Mouse (Mus musculus) heart, embryonic 16.5 days (tissue): ENCODE measurements around the gene Gm20481. TPM values are rescaled to one million over a fixed set of nuclear protein-coding genes. Genes with fewer than 3 reads are reported as not detected.
A peak's percentile ranks its signal among the peaks of the same experiment; 100 is the strongest.
"Not testable (repeated sequence)": the region's sequence is repeated elsewhere in the genome, so short reads cannot be mapped to it uniquely, and the experiment has no call there.

ENCODE experiments used
- ATAC-seq: fragments of 200-750 bp; cut with Nextera tagmentation; replicated peaks from 2 replicates; pipeline ENCODE4 v1.8.0; 2017; ENCODE audit warnings: moderate number of reproducible peaks; ENCODE audit not compliant: insufficient read depth, low FRiP score; ENCODE audit errors: extremely low read depth
- H3K27ac ChIP-seq: fragments of 300-500 bp; sonication (generic); 2 replicates; pipeline ENCODE4 v1.5.1; 2014; ENCODE audit warnings: mild to moderate bottlenecking, low read length, control low read depth, moderate library complexity
- H3K27me3 ChIP-seq: fragments of 300-500 bp; sonication (generic); 2 replicates; pipeline ENCODE4 v1.6.1; 2014; ENCODE audit warnings: low read length, mixed read lengths; ENCODE audit not compliant: control insufficient read depth, insufficient read depth
- H3K36me3 ChIP-seq: fragments of 300-500 bp; sonication (generic); 2 replicates; pipeline ENCODE4 v1.6.1; 2014; ENCODE audit not compliant: control insufficient read depth, insufficient read depth
- H3K4me1 ChIP-seq: fragments of 300-500 bp; sonication (generic); 2 replicates; pipeline ENCODE4 v1.6.1; 2014; ENCODE audit warnings: low read length, mixed read lengths; ENCODE audit not compliant: control insufficient read depth, insufficient read depth
- H3K4me2 ChIP-seq: fragments of 300-500 bp; sonication (generic); 2 replicates; pipeline ENCODE4 v1.6.1; 2014; ENCODE audit warnings: low read depth, mild to moderate bottlenecking, control low read depth, low read length
- H3K4me3 ChIP-seq: fragments of 300-500 bp; sonication (generic); 2 replicates; pipeline ENCODE4 v1.5.1; 2014; ENCODE audit warnings: mild to moderate bottlenecking, control low read depth, low read length
- H3K9ac ChIP-seq: fragments of 300-500 bp; sonication (generic); 2 replicates; pipeline ENCODE4 v1.6.1; 2014; ENCODE audit warnings: low read length, control low read depth
- H3K9me3 ChIP-seq: fragments of 300-500 bp; sonication (generic); replicated peaks from 2 replicates; pipeline ENCODE4 v1.6.1; 2016; ENCODE audit warnings: low read length; ENCODE audit not compliant: control insufficient read depth
- WGBS: fragments of 180-500 bp; shearing (Covaris S2); extraction: QIAGEN DNeasy Blood & Tissue Kit; methylation state at CpG from one replicate; pipeline ENCODE4 v1.1.7; 2014; 5-methylcytosine and 5-hydroxymethylcytosine counted together
- polyA plus RNA-seq: library from polyadenylated mRNA; unstranded; fragments of >200 nt; fragmentation: Nextera tagmentation; extraction: Ambion mirVana; gene quantifications from 2 replicates; pipeline ENCODE4 v1.2.1, GENCODE M21; 2015

The Gm20481 gene
- polyA plus RNA-seq, 1 experiment from 2014 or later = not detected

DNA sequence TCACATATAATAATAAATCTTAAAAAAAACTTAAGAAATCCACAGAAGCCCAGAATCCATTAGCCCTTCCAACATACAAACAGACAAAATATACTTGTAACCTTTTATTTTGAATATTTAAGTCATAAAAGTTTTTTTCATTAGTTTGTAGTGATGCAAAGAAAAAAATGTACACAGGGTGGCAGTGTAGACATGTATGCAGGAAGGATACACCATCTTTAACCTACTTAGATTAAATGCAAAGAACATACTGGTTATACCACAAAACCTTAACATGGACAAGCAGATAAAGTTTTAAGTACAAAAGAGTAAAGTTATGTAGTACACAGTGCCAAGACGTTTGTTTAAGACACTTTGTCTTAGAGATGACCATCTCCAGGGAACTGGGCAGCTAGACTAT, 13.4 kb upstream of the Gm20481 start:
- 28% methylated on average over 1 of the region's 1 CpGs for WGBS
- no peak for ATAC-seq
- no peaks in the 10 kb centered on the region for H3K9me3 ChIP-seq
- no peak overlapping the region for H3K9ac ChIP-seq
- no peaks in the 10 kb centered on the region for H3K27me3 ChIP-seq
- H3K4me1 ChIP-seq = peaks cover 6% of the 10 kb centered on the region
- no peak overlapping the region for H3K4me3 ChIP-seq
- H3K27ac ChIP-seq = no peak overlapping the region
- H3K4me2 ChIP-seq = no peak overlapping the region
- no peaks in the 10 kb centered on the region for H3K36me3 ChIP-seq

DNA sequence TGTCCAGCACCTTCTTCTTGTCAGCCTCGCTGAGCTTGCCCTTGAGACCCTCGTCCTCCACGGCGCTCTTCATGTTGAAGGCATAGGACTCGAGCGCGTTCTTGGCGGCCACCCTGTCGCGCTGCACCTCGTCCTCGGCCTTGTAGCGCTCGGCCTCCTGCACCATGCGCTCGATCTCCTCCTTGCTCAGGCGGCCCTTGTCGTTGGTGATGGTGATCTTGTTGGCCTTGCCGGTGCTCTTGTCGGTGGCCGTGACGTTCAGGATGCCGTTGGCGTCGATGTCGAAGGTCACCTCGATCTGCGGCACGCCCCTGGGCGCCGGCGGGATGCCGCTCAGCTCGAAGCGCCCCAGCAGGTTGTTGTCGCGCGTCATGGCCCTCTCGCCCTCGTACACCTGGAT, 12.4 kb upstream of the Gm20481 start:
- not testable (repeated sequence) for H3K27me3 ChIP-seq, H3K27ac ChIP-seq, H3K4me2 ChIP-seq, H3K36me3 ChIP-seq, H3K9ac ChIP-seq, H3K9me3 ChIP-seq, H3K4me1 ChIP-seq, ATAC-seq
- 12% methylated on average over 33 of the region's 40 CpGs for WGBS
- 0 out of 2 replicates have a peak overlapping the region, but pooled peaks have one; percentile 8 for H3K4me3 ChIP-seq

DNA sequence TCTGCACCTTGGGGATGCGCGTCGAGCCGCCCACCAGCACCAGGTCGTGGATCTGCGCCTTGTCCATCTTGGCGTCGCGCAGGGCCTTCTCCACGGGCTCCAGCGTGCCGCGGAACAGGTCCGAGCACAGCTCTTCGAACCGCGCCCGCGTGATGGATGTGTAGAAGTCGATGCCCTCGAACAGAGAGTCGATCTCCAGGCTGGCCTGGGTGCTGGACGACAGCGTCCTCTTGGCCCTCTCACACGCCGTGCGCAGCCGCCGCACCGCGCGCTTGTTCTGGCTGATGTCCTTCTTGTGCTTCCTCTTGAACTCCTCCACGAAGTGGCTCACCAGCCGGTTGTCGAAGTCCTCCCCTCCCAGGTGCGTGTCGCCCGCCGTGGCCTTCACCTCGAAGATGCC, 11.7 kb upstream of the Gm20481 start:
- not testable (repeated sequence) for ATAC-seq, H3K9ac ChIP-seq, H3K36me3 ChIP-seq, H3K4me3 ChIP-seq, H3K27ac ChIP-seq, H3K27me3 ChIP-seq, H3K9me3 ChIP-seq, H3K4me2 ChIP-seq, H3K4me1 ChIP-seq
- WGBS = 24% methylated on average over 29 of the region's 40 CpGs

DNA sequence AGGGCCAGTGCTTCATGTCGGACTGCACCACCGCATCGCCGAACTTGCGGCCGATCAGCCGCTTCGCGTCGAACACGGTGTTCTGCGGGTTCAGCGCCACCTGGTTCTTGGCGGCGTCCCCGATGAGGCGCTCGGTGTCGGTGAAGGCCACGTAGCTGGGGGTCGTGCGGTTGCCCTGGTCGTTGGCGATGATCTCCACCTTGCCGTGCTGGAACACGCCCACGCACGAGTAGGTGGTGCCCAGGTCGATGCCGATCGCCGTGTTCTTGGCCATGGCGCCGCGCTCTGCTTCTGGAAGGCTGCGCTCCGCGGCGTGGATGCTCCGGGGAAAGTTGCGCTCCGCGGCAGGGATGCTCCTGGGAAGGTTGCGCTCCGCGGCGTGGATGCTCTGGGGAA, 11.0 kb upstream of the Gm20481 start:
- H3K4me1 ChIP-seq, H3K9me3 ChIP-seq, H3K27ac ChIP-seq, H3K9ac ChIP-seq, H3K36me3 ChIP-seq, H3K27me3 ChIP-seq: not testable (repeated sequence)
- ATAC-seq = 0 out of 2 replicates have a peak, but pooled peaks have one; percentile 2
- H3K4me2 ChIP-seq = peak overlapping the region; percentile 81
- WGBS = under 1% methylated on average over 26 of the region's 47 CpGs
- H3K4me3 ChIP-seq = peak overlapping the region; percentile 62

DNA sequence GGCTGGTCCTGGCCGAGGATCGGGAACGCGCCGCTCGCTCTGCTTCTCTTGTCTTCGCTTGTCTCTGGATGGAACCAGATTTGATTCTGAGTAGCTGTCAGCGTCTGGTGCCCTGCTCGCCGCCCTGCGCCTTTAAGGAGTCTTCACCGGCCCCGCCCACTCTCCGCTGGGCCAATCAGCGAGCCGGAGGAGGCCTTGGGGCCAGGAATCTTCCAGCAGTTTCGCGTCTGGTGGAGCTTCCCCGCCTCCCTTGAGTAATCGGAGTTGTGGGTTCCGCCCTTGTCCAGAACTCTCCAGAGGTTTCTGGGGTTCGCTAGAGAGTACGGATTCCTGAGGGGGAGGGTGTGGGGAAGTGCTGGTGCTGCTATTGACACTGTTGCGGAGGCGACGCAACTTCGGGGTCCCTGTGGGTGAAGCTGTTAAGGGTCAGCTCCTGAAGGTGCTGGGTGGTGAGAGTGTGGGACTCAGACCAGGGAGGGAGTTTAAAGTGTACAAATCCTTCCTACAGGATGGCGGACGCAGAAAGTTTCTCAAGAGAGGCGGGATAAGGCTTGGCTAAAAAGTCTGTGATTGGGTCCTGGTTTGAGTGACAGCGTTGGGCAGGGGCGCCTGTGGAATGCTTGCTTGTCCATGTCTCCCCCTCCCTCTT, 10.5 kb upstream of the Gm20481 start, which contains the start of gene Hspa1b:
TSS of gene Hspa1b (minus strand) at position 109 of the 649 bp plus-strand sequence.
- not testable (repeated sequence) for H3K4me1 ChIP-seq, H3K27me3 ChIP-seq, H3K36me3 ChIP-seq, H3K9me3 ChIP-seq
- Histone ChIP-seq H3K4me3 (peak within 1 kb of the TSS; percentile 62), H3K27ac (peak within 1 kb of the TSS; percentile 95), H3K4me2 (peak within 1 kb of the TSS; percentile 81), H3K9ac (peak within 1 kb of the TSS; percentile 72)
- peak; percentile 90 for ATAC-seq
- WGBS = under 1% methylated on average over 29 of the region's 32 CpGs

DNA sequence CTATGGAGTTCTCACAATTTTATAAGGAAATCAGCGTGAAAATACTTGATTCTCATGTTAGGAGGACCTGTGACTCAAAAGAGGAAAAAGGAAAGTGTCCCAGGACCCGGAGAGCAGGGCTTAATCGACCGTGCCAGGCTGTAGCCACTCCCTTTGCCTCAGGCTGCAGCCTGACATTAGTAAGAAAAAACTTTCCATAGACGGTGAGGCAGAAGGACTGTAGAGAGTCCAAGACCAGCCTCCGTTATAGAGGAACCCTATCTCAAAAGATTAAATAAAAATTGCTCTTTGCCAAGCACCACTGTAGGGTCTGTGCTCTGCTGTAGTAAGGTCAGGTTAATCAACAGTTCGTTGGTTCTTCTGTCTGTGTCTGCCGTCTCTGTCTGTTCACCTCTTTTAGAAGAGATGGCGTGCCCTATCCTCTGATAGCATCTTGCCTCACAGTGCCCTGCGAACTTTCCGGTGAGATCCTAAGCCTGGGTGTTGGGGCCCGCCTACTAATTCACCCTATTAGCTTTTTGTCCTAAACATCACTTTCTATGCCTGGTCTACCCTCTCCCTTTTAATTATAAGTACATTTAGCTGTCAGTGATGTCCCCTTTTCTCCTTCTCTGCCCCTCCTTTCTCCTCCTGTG, 9.7 kb upstream of the Gm20481 start:
- Histone ChIP-seq H3K36me3 (no peaks in the 10 kb centered on the region), H3K27ac (peak overlapping the region; percentile 95), H3K4me1 (peaks cover 6% of the 10 kb centered on the region), H3K4me2 (peak overlapping the region; percentile 81), H3K9ac (peak overlapping the region; percentile 72), H3K9me3 (no peaks in the 10 kb centered on the region), H3K4me3 (peak overlapping the region; percentile 62), H3K27me3 (no peaks in the 10 kb centered on the region)
- no peak for ATAC-seq
- 13% methylated on average over 12 of the region's 12 CpGs for WGBS

DNA sequence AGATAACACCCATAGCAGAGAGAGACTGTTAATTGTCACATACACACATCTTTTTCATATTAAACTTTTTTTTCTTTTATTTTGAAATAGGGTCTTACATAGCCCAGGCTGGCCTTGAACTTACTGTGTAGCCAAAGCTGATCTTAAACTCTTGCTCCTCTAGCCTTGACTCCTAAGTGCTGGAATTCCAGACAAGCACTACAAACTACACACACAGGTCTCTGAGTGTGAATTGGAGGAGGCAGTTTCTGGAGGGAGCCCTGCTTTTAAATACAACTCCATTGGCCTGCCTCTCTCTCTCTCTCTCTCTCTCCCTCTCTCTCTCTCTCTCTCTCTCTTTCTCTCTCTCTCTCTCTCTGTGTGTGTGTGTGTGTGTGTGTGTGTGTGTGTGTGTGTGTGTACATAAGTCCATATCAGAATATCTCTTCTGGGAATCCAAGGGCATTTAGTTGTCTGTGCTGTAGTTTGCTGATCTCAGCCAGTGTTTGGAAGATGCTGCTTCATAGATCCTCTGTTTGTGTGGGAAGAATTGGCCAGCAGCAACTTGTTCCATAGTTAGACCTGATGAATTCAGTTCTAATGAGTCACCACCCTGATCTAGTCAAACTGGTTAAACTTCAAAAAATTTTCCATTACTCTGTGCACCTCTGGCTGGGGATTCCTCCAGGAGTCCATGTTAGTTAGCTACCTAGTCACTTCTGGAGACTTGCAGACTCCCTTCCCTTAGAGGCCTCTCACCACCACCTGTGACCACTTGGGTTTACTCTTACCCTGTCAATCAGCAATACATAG, 8.8 kb upstream of the Gm20481 start:
- no peak for ATAC-seq
- 0 out of 2 replicates have a peak overlapping the region, but pooled peaks have one; percentile 9 for H3K27ac ChIP-seq
- peaks cover 6% of the 10 kb centered on the region for H3K4me1 ChIP-seq
- no peaks in the 10 kb centered on the region; the same call in 1 of the 2 replicates for H3K27me3 ChIP-seq
- H3K4me2 ChIP-seq = no peak overlapping the region
- no peak overlapping the region for H3K9ac ChIP-seq
- no peak overlapping the region for H3K4me3 ChIP-seq
- H3K36me3 ChIP-seq = no peaks in the 10 kb centered on the region
- no peaks in the 10 kb centered on the region for H3K9me3 ChIP-seq

DNA sequence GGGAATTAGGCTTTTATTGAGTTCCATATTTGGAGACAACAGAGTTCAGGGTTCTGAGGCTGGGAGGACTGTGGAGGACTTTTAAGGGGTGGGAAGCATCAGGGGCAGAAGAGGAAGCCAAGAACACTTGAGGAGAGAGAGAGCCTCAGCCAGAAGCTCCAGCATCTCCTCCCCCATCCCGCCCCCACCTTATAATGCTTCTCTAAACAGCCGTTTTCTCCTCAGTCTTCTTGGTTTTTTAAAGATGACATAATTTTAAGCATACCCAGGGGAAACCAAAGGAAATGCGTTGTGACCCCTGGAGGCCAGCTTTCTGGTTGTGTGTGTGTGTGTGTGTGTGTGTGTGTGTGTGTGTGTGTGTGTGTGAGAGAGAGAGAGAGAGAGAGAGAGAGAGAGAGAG, 7.6 kb upstream of the Gm20481 start:
- Histone ChIP-seq H3K27me3 (no peaks in the 10 kb centered on the region; the same call in 1 of the 2 replicates), H3K9ac (no peak overlapping the region), H3K4me1 (peaks cover 6% of the 10 kb centered on the region), H3K4me2 (no peak overlapping the region), H3K36me3 (no peaks in the 10 kb centered on the region), H3K9me3 (no peaks in the 10 kb centered on the region), H3K4me3 (no peak overlapping the region), H3K27ac (peak overlapping the region; percentile 7; the same call in 1 of the 2 replicates)
- no peak for ATAC-seq
- WGBS = 6% methylated on average over 3 of the region's 3 CpGs

DNA sequence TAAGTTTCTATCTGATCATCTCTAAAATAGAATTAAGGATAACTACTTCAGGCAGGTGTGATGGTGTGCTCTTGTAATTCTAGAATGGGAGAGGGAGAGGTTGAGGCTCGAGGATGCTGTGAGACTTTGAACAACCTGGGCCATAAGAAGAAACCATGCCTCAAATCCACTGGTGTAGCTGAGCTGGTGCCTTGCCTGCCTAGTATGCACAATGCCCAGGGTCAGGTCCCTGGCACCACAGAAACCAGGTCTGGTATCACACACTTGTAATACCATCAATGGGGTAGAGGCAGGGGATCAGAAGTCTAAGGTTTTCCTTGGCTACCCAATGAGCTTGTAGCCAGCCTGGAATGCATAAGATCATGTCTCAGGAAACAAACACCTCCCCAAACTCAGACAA, 6.9 kb upstream of the Gm20481 start:
- ATAC-seq = no peak
- H3K9ac ChIP-seq = no peak overlapping the region
- H3K4me1 ChIP-seq = peaks cover 6% of the 10 kb centered on the region
- no peak overlapping the region for H3K27ac ChIP-seq
- no peaks in the 10 kb centered on the region for H3K36me3 ChIP-seq
- no peaks in the 10 kb centered on the region for H3K9me3 ChIP-seq
- H3K4me3 ChIP-seq = no peak overlapping the region
- no peaks in the 10 kb centered on the region; the same call in 1 of the 2 replicates for H3K27me3 ChIP-seq
- WGBS = 50% methylated on average over 1 of the region's 1 CpGs
- H3K4me2 ChIP-seq = no peak overlapping the region
